Mouse (Mus musculus) cerebellum, adult 11 months (tissue): ENCODE measurements at regions not wholly inside any gene's neighbourhood (a gene's known extent, or its start where the extent isn't known, plus 50 kb on each side); places are given as distances from the start of the nearest gene placed in this dataset.

ENCODE experiments used
- DNase-seq: peaks from one replicate; pipeline ENCODE4 v3.0.0; 2022

DNA sequence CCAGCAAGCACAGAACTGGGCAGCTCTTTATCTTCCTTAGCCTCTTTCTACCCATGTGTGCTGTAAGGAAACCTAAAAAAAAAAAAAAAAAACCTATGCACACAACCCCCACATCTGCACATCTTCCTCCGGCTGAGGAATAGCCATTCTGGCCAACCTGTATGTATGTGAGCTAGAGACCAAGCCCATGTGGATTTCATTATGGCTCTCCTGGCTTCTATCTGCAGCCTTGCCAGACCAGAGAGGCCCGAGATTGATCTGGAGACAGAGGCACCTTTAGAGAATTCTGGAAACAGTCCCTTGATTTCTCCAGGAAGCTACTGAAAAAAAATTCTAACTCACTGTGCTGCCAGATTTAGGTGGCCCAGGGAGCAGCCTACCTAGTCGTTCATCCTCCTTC, 281.5 kb upstream of the Mki67 start:
- DNase-seq, result no peak

GRCm38 (mm10) chr7:136002382-136002781, 286.2 kb upstream of the Mki67 start:
- DNase-seq, result no peak

DNA sequence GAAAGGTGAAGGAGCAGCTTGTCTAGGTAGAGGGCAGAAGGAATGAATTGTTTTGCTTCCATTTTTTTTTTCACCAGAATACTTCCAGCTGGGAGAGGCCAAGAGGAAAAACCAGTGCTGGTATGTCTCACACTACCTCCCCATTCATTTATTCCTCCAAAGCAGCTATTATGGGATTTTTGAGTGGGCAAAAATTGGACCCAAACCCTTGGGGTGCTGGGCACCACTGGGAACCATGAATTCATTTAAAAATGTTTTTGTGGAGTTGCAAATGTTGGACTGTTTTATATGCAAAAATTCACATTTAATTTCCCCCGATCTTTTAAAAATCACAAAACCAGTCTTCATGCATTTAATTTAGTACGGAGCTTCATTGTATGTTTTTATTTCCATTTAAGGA, 287.1 kb upstream of the Mki67 start:
- DNase-seq, result no peak

DNA sequence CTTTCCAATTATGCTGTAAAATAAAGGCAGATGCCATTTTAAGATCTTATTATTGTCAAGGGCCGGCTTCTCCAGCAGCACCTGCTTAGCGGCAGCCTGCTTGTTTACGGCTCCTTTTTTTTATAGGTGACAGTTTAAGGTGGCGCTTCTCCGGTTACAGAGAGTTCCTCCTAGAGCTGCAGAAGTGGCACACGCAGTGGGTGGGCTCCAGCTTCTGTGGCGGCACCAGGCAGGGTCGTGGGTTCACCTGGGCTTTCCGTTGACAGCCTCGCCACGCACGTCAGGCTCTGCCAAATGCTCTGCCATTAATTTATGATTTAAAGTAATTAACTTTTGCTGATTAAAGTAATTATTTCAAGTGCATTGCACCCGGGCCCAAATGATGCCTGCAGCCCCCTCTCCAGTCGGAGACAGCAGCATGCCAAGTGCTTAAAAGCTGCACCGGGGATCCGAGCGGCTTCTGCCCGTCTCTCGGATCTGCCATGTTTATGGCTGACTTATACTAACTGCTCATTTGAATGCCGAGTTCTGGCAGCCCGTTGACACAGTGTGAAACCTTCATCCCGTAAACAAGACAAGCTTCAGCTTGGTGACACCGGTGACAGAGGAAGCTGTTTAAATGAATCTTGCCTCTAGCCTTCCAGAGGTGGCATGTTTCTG, 291.8 kb upstream of the Mki67 start:
- no peak for DNase-seq

DNA sequence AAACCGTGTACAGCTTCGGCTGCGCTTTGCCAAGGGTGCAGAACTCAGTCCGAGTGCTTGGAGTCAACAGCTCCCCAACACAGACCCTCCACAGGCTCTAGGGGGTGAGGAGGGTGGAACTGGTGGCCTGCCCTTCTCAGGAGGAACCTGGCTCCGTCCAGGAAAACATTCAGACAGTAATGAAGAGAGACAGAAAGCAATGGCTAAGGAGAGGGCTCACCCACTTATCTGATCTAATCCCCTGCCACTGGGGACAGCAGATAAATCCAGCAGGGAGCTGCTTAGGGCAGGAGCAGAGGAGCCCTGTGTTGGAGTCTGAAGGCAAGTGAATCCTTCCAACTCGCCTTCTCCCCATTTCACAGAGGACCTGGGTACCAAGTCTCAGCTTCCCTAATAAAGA, 292.3 kb upstream of the Mki67 start:
- DNase-seq, result no peak

DNA sequence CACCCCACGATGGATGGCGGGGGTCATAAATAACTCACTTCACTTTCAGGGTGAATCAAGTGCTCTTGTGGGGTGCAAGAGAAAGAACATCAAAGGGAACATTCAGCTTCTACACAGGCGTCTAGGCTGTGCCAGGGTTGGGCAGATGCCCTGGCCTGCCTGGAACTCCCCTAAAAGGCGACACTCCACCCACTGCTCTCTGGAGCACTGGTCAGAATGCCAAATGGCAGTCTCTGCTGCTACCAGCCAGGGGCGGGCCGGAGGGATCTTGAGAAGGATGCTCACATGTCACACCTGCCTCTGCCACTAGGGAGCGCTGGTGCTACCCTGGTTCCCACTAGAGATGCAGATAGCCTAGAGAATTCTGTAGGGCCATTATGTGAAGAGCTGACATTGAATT, 293.9 kb upstream of the Mki67 start:
- DNase-seq, result peak; percentile 21

- no peak for DNase-seq
These were observed 298.5 kb upstream of the Mki67 start for GRCm38 (mm10) chr7:136014706-136015105.

- DNase-seq, result no peak
These were observed 300.8 kb upstream of the Mki67 start for GRCm38 (mm10) chr7:136016918-136017317.

GRCm38 (mm10) chr7:136020577-136020976, 304.4 kb upstream of the Mki67 start:
- DNase-seq, result no peak

- no peak for DNase-seq
These were observed 304.9 kb upstream of the Mki67 start for GRCm38 (mm10) chr7:136021071-136021470.

- no peak for DNase-seq
These were observed 306.8 kb upstream of the Mki67 start for GRCm38 (mm10) chr7:136022781-136023448.

- no peak for DNase-seq
These were observed 310.3 kb upstream of the Mki67 start for GRCm38 (mm10) chr7:136026451-136026850.

GRCm38 (mm10) chr7:136032026-136032425, 315.9 kb upstream of the Mki67 start:
- DNase-seq, result no peak

GRCm38 (mm10) chr7:136033536-136033935, 317.4 kb upstream of the Mki67 start:
- no peak for DNase-seq

DNA sequence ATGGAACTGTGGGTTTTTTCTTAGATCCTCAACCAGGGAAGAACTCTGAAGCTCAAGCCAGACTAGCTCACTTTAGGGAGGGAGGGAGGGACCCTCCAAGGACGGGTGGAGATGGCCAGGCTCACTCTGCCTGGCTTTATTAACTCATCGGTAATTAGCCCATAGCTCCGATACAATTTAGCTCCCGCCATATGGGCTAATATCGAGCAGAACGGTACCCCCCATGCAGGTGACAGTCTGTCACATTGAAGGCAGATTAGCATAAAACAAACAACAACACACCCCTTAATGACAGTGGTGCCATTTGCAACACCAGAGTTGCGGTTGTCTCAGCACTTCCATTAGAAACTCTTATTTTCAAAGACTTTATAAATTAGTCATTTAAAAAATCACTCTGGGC, 319.6 kb upstream of the Mki67 start:
- DNase-seq, result no peak

DNA sequence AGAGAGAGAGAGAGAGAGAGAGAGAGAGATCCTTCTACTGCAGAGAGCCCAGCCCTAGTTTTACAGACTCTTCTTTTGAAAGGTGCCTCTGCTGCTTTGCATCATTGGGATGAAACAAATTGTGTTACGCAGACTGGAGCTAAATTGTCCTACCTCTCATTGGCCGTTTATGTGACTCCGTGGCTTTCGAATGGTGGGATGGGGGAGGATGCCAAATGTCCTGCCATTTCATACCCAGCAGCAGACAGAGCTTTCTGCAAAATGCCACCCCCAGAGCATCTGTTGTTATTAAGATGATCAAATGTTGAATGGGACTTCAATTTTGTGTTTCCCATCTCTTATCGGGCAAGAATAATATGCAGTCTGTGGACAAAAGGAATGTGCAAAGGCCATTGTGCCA, 321.9 kb upstream of the Mki67 start:
- no peak for DNase-seq

- DNase-seq, result no peak
These were observed 322.7 kb upstream of the Mki67 start for GRCm38 (mm10) chr7:136038906-136039305.

DNA sequence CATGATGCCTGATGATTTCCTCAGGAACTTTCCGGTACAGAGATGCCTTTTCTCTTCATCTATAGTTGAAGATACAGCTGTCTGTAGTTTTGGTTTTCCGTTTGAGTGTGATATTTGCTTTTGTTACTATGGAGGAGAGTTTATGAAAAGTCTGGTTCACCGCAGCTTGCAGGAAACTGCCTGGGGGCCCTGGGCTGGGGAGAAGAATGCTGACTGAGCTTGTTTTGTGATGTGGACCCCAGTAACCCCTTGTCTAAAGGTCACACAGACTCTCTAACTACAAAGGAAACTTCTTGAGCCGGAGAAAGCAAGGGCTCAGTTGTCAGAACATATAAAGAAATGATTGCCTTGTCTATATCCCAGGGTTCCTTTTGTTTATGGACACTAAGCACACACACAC, 325.8 kb upstream of the Mki67 start:
- DNase-seq, result no peak

- peak; percentile 22 for DNase-seq
These were observed 330.6 kb upstream of the Mki67 start for GRCm38 (mm10) chr7:136046645-136047363.

GRCm38 (mm10) chr7:136047364-136047945, 331.3 kb upstream of the Mki67 start:
- DNase-seq, result no peak

DNA sequence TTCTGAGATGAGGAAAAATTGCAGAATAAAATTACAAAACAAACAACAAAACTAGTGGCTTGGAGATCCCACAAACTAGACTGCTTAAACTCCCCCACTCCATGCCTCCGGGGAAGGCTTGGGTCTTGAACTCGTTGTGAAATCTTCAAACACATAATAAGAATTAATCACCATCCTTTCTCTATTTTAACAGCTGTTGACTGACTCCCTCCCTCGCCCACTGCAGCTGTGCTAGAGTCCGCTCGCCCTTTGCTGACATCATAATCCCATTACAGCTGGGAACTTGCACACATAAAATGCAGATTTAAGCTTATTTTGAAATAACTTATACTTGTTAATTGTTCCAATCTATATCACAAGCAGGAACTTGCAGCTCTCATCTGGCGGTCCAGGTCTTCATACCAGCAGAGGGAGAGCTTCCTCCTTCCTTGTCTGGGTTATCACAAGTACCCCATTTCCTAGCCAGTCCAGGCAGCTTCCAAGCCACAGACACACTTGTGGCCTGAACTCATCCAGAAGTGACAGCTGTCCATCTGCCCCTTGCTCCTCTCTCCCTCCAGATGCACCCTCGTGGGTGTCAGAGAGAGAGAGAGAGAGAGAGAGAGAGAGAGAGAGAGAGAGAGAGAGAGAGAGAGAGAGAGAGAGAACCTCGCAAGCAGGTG, 332.9 kb upstream of the Mki67 start:
- no peak for DNase-seq

DNA sequence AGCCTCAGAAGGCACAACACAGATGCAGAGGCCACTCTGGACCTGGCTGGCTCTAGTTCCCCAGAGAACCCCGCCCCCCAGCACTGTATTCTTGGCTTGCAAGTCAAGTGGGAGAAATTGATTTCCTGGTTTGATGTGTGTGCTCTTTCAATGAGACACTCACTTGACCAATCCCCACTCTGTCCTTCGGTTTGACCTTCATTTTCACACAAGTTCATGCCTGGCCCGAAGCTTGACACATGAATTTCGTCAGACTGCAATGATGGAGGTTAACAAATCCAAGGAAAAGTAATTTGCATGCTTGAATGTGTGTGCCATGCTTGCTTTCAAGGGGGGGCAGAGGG, 333.4 kb upstream of the Mki67 start:
- DNase-seq, result no peak

GRCm38 (mm10) chr7:136050116-136050515, 334.0 kb upstream of the Mki67 start:
- no peak for DNase-seq
